Mouse (Mus musculus): ENCODE results near the gene Slf2. TPM values are rescaled to one million over a fixed set of nuclear protein-coding genes. Genes with fewer than 3 reads are reported as not detected.
A peak's percentile ranks its signal among the peaks of the same experiment; 100 is the strongest.

The Slf2 gene
- polyA plus RNA-seq, 1 experiment, result 7.7 TPM

GRCm38 (mm10) chr19:45014335-45014971 lies 83.5 kb downstream of the Slf2 start, which contains the start of gene Lzts2:
Gene Lzts2 (plus strand): TSS chr19:45014414.
- Histone ChIP-seq H3K4me3 (replicated peaks; ENCODE audit: control insufficient read depth, low read depth, low read length) (peak within 1 kb of the TSS; percentile 61), H3K4me1 (ENCODE audit: control insufficient read depth, insufficient read depth, low read length) (peaks cover 2% of the 10 kb centered on the region), H3K27ac (ENCODE audit: control insufficient read depth, insufficient read depth, low read depth, low read length, poor library complexity) (no peak within 1 kb of the TSS)
- 8% methylated on average over 10 of the region's 10 CpGs for WGBS
- no peak for TF ChIP-seq CTCF (IDR thresholded peaks at IDR 0.05; ENCODE audit: control insufficient read depth, insufficient read depth, low read length)
- no peak for TF ChIP-seq POLR2A (IDR thresholded peaks at IDR 0.05; ENCODE audit: borderline replicate concordance, control insufficient read depth, low read depth, low read length)

GRCm38 (mm10) chr19:45014981-45015402 lies 84.0 kb downstream of the Slf2 start:
- Histone ChIP-seq H3K4me1 (ENCODE audit: control insufficient read depth, insufficient read depth, low read length) (peaks cover 2% of the 10 kb centered on the region), H3K4me3 (replicated peaks; ENCODE audit: control insufficient read depth, low read depth, low read length) (peak overlapping the region; percentile 61), H3K27ac (ENCODE audit: control insufficient read depth, insufficient read depth, low read depth, low read length, poor library complexity) (no peak overlapping the region)
- under 1% methylated on average over 25 of the region's 25 CpGs for WGBS
- TF ChIP-seq CTCF (IDR thresholded peaks at IDR 0.05; ENCODE audit: control insufficient read depth, insufficient read depth, low read length), result no peak
- no peak for TF ChIP-seq POLR2A (IDR thresholded peaks at IDR 0.05; ENCODE audit: borderline replicate concordance, control insufficient read depth, low read depth, low read length)

GRCm38 (mm10) chr19:45015518-45016281 lies 84.7 kb downstream of the Slf2 start:
- H3K27ac ChIP-seq (ENCODE audit: control insufficient read depth, insufficient read depth, low read depth, low read length, poor library complexity), result peak overlapping the region; percentile 2
- under 1% methylated on average over 34 of the region's 34 CpGs for WGBS
- H3K4me1 ChIP-seq (ENCODE audit: control insufficient read depth, insufficient read depth, low read length), result peaks cover 2% of the 10 kb centered on the region
- no peak for TF ChIP-seq POLR2A (IDR thresholded peaks at IDR 0.05; ENCODE audit: borderline replicate concordance, control insufficient read depth, low read depth, low read length)
- TF ChIP-seq CTCF (IDR thresholded peaks at IDR 0.05; ENCODE audit: control insufficient read depth, insufficient read depth, low read length), result no peak
- H3K4me3 ChIP-seq (replicated peaks; ENCODE audit: control insufficient read depth, low read depth, low read length), result peak overlapping the region; percentile 61

GRCm38 (mm10) chr19:45016341-45017215 lies 85.6 kb downstream of the Slf2 start:
- under 1% methylated on average over 17 of the region's 18 CpGs for WGBS
- Histone ChIP-seq H3K27ac (ENCODE audit: control insufficient read depth, insufficient read depth, low read depth, low read length, poor library complexity) (no peak overlapping the region), H3K4me3 (replicated peaks; ENCODE audit: control insufficient read depth, low read depth, low read length) (peak overlapping the region; percentile 12), H3K4me1 (ENCODE audit: control insufficient read depth, insufficient read depth, low read length) (peaks cover 2% of the 10 kb centered on the region)
- no peak for TF ChIP-seq POLR2A (IDR thresholded peaks at IDR 0.05; ENCODE audit: borderline replicate concordance, control insufficient read depth, low read depth, low read length)
- TF ChIP-seq CTCF (IDR thresholded peaks at IDR 0.05; ENCODE audit: control insufficient read depth, insufficient read depth, low read length), result no peak

- TF ChIP-seq CTCF (IDR thresholded peaks at IDR 0.05; ENCODE audit: control insufficient read depth, insufficient read depth, low read length) (0 out of 2 replicates have a peak, but pooled peaks have one; percentile 8), POLR2A (IDR thresholded peaks at IDR 0.05; ENCODE audit: borderline replicate concordance, control insufficient read depth, low read depth, low read length) (no peak)
- peak overlapping the region; percentile 38; the same call in 1 of the 2 replicates for H3K27ac ChIP-seq (ENCODE audit: control insufficient read depth, insufficient read depth, low read depth, low read length, poor library complexity)
- H3K4me3 ChIP-seq (replicated peaks; ENCODE audit: control insufficient read depth, low read depth, low read length), result peak overlapping the region; percentile 45
- peaks cover 2% of the 10 kb centered on the region for H3K4me1 ChIP-seq (ENCODE audit: control insufficient read depth, insufficient read depth, low read length)
- 0% methylated on average over 27 of the region's 27 CpGs for WGBS
Measured at GRCm38 (mm10) chr19:45017216-45017771, 86.3 kb downstream of the Slf2 start.

GRCm38 (mm10) chr19:45017909-45018308 lies 87.0 kb downstream of the Slf2 start:
- peaks cover 2% of the 10 kb centered on the region for H3K4me1 ChIP-seq (ENCODE audit: control insufficient read depth, insufficient read depth, low read length)
- no peak for TF ChIP-seq CTCF (IDR thresholded peaks at IDR 0.05; ENCODE audit: control insufficient read depth, insufficient read depth, low read length)
- no peak for TF ChIP-seq POLR2A (IDR thresholded peaks at IDR 0.05; ENCODE audit: borderline replicate concordance, control insufficient read depth, low read depth, low read length)
- H3K4me3 ChIP-seq (replicated peaks; ENCODE audit: control insufficient read depth, low read depth, low read length), result peak overlapping the region; percentile 47
- H3K27ac ChIP-seq (ENCODE audit: control insufficient read depth, insufficient read depth, low read depth, low read length, poor library complexity), result no peak overlapping the region; the same call in 1 of the 2 replicates
- WGBS, result 2% methylated on average over 48 of the region's 48 CpGs

- 10% methylated on average over 12 of the region's 13 CpGs for WGBS
Measured at GRCm38 (mm10) chr19:45018351-45018831, 87.4 kb downstream of the Slf2 start.

More at GRCm38 (mm10) chr19:45018351-45018831, 87.4 kb downstream of the Slf2 start:
- H3K4me3 ChIP-seq (replicated peaks; ENCODE audit: control insufficient read depth, low read depth, low read length), result peak overlapping the region; percentile 47
- peaks cover 2% of the 10 kb centered on the region for H3K4me1 ChIP-seq (ENCODE audit: control insufficient read depth, insufficient read depth, low read length)
- peak overlapping the region; percentile 41; the same call in 1 of the 2 replicates for H3K27ac ChIP-seq (ENCODE audit: control insufficient read depth, insufficient read depth, low read depth, low read length, poor library complexity)
- no peak for TF ChIP-seq CTCF (IDR thresholded peaks at IDR 0.05; ENCODE audit: control insufficient read depth, insufficient read depth, low read length)
- no peak for TF ChIP-seq POLR2A (IDR thresholded peaks at IDR 0.05; ENCODE audit: borderline replicate concordance, control insufficient read depth, low read depth, low read length)

Data from bone marrow, adult 2 months (tissue).